Mouse (Mus musculus) left cerebral cortex, adult 9 months (tissue): ENCODE data around the gene G530012D18Rik.
"Not testable (repeated sequence)": the region's sequence is repeated elsewhere in the genome, so short reads cannot be mapped to it uniquely, and the experiment has no call there.

Experiments used
- DNase-seq, 2 experiments: peaks; one replicate each; pipeline ENCODE4 v3.0.0; 2022; ENCODE audit warnings: low spot score in 2 of 2

The G530012D18Rik gene

DNA sequence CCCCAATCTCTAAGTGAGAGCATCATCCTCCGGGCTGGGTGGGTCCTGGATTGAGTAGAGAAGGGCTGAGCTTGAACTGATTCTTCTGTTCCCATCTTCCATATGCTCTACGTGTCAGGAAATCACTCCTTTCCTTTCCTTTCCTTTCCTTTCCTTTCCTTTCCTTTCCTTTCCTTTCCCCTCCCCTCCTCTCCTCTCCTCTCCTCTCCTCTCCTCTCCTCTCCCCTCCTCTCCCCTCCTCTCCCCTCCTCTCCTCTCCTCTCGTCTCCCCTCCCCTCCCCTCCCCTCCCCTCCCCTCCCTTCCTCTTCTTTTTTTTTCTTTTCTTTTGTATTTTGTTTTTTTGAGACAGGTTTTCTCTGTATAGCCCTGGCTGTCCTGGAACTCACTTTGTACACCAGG, at the start of gene G530012D18Rik:
Gene G530012D18Rik (plus strand): TSS at position 301 of the 400 bp plus-strand sequence.
- DNase-seq, result not testable (repeated sequence)

DNA sequence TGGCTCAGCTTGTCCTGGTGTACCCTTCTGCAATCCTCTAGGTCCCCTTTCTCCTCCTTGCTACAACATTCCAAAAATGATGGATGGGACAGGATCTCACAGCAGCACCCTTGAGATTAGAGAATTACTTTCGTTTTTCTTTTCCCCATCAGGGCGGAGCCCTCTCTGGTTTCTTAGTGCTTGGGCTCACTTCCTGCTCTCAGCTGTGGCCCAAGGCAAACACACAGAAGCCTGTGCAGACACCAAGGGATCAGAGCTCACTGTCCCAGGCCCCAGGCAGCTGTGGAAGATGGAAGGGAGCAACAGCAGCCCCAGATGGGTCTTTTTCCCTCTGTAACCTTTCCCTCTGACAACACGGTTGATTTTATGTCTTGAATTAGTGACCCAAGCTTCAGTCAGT, 49.1 kb upstream of the G530012D18Rik start:
- not testable (repeated sequence) for DNase-seq

DNA sequence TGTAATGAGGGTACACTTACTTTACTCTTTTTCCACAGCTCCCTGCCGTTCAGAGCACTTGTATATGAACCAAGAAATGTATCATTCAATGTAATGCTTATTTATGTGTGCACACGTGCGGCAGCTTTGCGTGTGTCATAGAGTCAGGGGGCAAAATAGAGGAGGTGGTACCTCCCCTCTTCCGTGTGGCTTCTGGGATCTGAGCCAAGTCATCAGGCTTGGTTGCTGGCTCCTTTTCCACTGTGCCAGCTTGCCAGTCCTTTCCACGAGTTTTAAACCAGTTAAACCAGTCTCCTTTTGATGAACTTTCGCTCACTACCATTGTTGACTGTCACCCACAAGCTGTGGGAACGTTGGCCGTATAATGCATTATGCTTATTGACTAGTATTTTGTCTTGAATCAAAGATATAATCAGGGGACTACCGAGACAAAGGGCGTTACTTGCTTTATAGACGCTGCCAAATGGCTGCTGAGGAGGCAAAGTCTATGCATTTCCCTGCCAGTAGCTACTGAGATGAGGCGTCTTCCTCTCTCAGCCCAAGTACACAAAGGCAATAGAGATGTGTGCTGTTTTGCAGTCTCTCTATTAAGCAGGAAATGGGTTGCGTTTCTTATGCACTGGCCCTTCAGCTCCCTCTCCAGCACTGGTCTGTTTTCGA, 46.9 kb upstream of the G530012D18Rik start:
- DNase-seq, result not testable (repeated sequence)

DNA sequence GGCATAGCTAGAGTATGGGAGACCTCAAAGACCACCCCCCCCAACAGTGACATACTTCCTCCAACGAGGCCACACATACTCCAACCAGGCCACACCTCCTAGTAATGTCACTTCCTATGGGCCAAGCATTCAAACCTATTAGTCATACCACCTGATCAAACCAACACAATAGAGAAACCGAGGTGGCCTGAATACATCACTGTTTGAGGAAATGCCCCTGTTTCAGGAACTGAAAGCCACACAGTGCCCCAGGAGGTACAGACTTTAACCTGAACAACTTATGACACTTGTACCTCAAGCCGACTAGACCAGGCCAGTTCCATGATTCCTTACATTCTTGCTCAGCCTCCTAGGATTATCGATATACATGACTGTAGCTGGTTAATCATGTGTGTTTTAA, 31.7 kb upstream of the G530012D18Rik start:
- DNase-seq, result not testable (repeated sequence)

DNA sequence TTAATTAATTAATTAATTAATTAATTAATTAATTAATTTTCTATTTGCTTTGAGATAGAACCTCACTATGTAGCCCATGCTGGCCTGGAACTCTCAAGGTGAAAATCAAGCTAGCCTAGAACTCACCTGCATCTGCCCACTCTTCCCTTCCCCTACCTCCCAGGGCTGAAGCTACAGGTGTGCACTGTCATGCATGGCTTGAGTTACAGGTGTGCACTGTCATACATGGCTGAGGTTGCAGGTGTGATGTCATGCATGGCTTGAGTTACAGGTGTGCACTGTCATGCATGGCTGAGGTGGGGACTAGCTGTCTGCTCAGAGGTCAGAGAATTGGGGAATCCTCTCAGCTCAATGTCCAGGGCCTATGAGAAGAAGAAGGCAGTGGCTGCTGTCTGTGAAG, 29.0 kb upstream of the G530012D18Rik start:
- not testable (repeated sequence) for DNase-seq

DNA sequence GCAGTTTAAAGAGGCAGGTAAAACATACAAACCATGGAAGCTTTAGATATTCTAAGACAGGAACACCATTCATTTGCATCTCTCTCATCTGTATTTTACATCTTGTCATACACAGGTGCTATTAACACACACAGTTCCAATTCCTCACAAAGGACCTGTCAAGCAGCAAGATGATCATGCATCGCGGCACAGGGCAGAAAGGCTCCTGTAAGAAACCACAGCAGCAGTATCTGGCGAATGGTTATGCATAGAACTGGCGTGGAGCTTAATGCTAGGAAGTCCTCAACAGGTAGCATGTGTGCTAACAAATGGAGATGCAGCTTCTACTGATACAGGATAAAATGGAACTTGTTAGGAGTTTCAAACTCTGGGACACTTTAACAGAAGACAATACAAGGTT, 20.2 kb upstream of the G530012D18Rik start:
- peak in 1 of 2 experiments; percentile 29 for DNase-seq

DNA sequence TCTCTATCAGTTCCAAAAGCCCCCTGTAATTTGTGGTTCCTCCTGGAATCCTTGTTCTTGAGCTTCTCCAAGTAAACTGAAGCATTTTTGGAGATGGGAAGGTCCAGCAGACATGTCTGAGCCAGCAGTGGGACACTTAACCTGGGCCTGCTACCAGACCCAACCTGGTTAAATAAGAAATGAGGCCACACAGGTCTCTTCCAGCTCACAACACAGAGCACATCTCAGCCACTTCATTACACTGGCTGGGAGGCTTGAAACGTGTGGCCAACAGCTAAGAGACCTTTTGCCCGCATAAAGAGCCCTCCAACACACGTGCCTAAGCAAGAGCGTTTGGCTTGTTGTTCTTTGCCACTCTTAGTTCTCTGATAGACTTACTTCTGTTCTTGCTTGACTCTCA, 1.9 kb upstream of the G530012D18Rik start:
- DNase-seq, result not testable (repeated sequence)

DNA sequence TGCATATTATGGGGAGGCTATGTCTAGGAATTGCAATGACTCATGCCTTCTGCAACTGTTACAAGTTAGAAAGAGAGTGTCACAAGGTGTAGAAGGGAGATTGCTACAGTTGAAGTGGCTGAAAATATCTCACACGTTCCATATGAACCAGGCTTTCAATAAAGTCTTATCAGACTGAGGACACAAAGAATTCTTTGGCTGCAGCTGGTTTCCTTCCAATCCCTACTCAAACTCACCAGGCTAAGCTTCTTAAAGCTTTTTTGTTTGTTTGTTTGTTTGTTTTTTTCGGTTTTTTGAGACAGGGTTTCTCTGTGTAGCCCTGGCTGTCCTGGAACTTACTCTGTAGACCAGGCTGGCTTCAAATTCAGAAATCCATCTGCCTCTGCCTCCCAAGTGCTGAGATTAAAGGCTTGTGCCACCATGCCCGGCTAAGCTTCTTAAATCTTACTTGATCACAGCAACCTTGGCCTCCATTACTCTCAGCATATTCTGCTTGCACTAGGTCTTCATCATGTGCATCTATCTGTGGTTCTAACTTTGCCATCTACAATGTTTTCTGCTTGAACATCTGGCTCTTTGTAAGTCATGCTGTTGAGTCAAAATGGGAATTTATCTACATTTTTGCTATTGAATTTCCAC, 3.0 kb downstream of the G530012D18Rik start:
- not testable (repeated sequence) for DNase-seq

DNA sequence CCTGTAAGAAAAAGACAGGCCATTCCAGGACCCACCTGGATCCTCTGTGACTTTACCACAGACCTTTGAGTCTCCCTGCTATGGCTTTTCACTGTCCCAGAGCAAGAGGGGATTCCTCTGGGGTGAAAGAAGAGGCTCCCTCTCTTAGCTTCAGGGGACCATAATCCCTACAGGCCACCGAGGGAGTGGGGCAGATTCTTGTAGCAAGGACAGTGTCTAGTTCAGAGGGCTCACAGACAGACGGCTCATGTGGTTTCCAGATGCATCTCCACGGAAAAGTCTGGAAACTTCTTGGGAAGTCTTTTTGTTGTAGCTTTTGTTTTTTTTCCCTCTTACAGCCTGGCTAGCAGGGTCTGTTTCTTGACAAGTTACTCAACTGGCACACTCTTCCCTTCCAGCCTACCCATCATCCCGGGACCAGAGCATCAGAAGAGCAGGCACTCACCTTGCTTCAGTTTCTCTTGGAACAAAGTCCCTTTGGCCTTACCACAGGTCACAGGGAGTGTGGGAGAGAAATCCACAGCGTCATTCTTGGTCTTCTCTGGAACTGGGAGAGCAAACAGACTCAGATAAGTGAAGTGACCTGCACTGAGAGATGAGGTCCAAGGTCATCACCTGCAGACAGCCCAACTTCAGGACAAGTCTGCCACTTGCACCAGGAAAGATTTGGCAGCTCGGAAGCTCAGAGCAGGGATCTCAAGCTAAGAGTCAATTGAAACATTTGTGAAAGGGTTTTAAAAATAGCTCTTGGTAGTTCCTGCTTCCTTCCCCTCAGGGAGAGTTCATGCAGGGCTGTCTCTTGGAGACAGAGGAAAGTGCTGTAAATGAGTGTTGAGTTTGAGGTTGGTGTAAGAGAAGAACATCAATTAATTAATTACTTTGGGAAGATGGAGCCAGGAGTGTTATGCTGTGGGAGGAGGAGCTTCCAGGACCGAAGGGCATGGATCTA, 4.0 kb downstream of the G530012D18Rik start:
- not testable (repeated sequence) for DNase-seq

DNA sequence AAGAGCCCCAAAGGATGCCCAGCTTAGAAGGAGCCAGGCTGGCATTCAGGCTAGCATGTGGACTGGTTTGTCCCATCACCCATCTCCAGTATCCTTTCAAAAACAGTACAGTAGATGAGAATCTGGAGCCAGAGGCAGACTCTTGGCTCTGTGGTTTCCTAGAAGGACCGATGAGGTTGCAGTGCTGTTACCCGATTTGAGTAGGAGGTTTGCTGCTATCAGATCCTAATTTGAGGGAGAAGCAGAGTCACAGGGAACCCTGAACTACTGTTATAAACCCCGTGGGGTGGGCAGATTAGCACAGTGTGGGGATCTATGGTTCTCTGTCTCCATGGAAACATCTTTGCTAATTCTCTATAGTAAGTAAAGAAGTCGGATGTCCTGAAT, 4.7 kb downstream of the G530012D18Rik start:
- not testable (repeated sequence) for DNase-seq

DNA sequence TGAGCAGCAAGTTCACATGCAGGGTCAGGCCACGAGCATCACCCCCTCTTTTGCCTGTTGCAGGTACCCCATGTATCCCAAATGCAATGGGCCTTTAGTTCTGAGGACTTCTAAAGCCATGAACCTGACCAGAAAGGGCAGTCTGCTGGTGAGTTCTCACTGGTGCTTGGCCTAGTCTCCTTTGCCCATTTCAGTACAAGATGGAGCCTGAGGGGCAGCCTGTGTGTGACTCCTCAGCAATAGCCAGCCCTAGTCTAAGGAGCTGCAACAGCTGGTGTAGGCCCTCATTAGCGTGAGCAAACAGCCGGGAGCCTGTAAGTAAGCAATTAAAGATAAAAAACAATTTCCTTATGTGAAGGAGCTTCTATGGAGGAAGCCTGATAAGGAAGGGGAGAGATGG, 5.1 kb downstream of the G530012D18Rik start:
- DNase-seq, result not testable (repeated sequence)

DNA sequence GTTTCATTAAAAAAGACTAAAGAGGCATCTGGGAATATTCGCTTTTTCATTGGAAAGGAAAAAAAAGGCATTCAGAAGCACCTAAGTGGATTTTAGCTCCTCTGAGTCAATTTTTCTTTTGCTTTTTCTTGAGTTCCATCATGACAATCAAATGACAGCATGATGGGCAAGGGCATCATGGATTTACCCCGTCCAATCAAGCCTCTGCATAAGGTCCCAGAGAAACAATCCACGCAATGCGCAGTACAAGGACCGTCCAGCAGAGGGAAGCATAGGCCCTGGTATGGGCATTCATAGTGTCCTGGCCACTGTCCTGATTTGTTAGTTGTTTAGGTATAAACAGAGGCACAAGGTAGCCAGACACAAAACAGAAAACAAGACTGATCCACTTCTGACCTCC, 6.0 kb downstream of the G530012D18Rik start:
- not testable (repeated sequence) for DNase-seq

DNA sequence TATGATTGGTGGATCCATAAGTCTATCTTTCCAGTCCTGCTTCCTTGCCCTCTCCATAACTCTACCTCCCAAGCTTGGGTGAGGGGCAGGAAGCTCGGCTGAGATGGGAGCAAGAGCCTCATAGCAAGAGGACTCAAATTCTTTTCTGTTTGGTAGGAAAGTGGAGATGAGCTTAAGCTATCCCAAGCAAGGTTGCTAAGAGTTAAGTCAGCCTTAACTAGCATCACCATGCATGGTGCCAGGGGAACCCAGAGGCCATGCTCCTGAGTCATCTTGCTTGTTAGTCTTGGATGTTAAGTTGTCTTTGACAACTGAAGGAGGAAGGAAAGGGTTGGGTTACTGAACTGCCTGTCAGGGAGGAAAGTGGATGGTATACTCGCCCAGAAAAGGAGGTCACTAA, 13.2 kb downstream of the G530012D18Rik start:
- not testable (repeated sequence) for DNase-seq

DNA sequence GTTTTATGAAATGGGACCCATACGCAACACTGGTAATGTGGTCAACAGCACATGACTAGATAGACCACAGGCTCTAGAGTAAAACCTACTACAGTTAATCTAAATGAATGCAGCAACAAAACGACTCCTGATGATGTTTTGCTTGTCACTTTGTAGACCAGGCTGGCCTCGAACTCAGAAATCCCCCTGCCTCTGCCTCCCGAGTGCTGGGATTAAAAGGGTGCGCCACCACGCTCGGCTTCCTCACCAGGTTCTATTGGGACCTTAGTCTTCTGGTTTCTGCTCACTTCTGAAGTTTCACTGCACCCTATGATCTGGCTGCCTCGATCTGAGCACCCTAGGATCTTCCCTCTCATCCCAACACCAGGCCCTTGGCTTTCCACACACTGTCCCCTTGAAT, 17.1 kb downstream of the G530012D18Rik start:
- DNase-seq, result not testable (repeated sequence)

DNA sequence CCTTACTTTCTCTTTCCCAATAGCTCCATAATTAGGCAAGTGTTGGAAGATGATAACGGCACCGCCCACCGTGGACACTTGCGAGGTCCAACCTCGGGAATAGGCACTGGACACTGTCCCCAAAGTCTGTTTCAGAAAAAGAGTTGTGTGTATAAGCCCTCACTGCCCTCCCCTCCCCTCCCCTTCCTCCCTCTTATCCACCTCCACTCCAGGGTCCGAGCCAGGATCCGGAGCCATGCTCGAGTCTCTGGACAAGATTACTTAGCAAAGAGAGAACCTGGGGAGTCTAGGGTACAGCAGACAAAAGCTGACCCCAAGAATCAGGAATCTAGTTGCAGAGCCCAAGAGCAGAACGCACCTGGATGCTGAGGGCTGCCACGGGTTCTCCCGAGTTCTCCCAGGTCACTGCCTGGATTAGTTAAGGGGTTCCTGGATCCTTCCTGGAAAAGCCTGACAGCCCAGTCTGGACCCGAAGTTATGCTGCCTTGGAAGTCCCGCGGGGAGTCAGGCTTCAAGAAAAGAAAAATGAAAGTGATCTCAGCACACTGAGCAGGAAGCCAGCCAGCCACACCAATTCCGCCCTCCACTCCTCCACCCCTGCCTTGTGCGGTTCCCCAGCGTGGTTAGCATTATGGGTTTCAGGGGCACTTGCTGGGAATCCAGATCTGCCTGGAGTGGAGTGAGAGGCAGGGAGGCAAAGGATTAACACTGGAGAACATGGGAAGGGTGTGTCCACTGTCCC, 23.0 kb downstream of the G530012D18Rik start, which contains the start of gene Sp110:
Gene Sp110 (minus strand): TSS at position 547 of the 742 bp plus-strand sequence.
- DNase-seq, result not testable (repeated sequence)

DNA sequence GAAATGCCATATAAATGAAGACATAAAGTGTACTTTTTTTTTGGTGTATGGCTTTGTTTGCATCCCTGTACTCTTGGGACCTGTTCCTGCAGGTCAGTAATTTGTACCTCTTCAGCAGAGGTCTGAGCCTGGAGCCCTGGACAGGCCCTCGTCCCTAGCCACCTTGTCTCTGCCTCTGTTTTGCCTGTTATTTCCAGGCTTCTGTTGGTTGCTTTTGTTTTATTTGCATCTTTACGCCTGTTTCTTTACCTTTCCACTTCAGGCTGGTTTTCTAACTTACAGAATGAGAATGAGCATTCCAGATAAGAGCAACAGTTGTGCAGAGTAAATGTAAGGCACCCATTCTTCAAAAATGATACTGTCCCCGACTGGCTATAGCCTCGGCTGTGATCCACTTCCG, 24.6 kb downstream of the G530012D18Rik start, which contains the start of gene Sp140:
Gene Sp140 (plus strand): TSS at position 301 of the 400 bp plus-strand sequence.
- not testable (repeated sequence) for DNase-seq

DNA sequence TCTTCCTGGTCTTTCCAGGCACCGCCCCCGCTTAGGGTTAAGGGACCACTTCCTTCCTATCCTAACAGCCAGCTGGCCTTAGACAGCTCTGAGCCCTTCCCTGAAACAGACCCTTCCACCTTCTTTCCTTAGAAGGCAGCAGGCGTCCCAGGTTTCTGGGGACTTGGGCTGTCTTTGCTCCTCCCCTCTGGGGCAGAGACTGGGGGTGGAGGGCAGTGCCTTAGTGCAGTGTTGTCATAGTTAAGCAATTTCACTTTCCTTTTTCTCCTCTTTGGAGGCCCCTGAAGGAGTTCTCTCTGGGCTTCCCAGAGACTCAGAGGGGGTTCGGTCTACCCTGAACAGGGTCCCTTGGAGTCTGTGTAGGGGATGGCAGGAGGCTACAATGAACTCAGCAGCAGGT, 25.3 kb downstream of the G530012D18Rik start:
- DNase-seq, result not testable (repeated sequence)

DNA sequence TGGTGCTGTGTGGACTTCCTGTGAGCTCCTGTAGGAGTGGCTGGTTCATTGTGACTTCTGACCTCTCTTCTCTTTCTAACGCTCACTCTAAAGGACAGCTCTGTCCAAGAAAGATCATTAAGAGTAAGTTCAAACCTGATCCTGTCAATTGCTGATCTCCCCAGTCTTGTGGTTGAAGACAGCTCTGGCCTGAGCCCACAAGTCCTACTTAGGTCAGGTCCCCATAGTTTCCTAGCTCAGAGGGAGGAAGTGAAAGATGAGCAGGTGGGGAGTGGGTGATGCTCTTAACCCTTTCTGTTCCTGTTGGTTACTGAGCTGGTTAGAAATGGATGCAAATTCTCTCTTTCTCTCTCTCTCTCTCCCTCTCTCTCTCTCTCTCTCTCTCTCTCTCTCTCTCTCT, 28.9 kb downstream of the G530012D18Rik start:
- DNase-seq, result not testable (repeated sequence)

DNA sequence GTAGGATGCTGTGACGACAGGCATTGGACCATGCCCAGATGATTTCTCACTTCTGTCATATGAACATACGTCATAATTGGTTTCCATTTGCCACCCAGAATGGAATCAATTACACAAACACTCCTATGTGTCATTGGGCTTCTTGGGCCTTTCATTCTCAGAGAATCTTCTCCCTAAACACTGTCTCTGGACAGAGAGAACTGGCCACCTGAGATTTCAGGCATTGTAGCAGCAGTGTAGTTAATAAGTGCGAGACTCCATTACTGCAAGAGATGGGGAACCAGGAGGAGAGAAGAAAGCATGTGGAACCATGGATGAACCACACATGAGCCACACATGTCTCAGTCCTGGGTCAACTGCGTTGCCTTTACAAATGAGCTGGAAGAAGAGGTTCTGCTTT, 32.9 kb downstream of the G530012D18Rik start:
- not testable (repeated sequence) for DNase-seq

DNA sequence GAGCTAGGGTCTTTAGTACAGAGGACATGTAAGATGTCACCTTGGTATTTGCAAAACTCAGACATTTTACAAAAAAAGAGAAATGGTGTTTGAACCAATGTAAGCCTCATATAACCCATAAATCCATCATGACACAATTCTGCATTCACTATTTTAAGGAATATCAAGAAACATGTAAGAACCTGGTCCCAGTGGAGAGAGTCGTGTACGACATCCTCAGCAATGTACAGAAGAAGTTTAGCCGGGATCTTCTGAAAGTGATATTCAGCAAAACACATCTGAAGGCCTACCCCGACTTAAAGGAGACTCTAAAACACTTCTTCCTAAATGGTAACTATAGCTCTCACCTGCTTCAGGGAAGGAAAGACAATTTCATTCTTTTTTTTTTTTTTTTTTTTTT, 35.1 kb downstream of the G530012D18Rik start:
- DNase-seq, result not testable (repeated sequence)

DNA sequence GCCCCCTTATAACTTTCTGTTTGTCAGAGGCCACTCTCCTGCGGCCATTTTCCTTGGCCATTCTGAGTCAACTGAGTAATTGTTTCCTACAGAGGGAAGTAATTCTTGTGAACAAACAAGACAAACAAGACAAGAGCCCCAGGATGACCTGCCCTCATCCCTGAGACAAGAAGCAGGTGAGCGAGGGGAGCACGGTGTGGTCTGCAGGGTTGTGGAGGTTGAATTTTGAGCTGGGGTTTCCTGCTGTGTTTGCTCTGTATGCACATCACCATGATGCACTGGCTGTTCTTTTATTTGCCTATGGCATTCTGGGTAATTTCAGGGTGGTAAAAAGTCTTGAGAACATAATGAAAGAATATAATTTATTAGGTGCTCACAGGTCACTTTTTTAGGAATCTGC, 39.6 kb downstream of the G530012D18Rik start:
- DNase-seq, result not testable (repeated sequence)
